Mouse (Mus musculus): ENCODE measurements at regions not wholly inside any gene's neighbourhood (a gene's known extent, or its start where the extent isn't known, plus 50 kb on each side); places are given as distances from the start of the nearest gene placed in this dataset.
A peak's percentile ranks its signal among the peaks of the same experiment; 100 is the strongest.

DNA sequence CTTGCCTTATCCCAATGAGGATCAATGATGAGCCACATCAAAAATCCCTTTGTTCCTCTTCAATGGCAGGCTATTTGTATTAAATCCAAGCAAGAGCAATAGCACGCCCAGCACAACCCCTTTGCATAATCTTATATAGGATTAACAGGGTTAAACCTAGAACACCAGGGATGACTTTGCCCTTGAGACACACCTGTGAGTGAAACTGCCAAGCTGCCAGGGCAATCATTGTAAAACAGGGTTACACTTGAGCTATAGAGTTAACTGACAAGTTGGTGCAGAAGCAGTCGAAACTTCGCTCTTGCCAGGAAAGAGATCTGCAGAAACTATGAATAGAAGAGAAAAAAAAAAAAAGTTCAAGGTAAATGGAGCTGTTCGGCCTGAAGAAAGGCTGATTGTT, 167.6 kb downstream of the Klf6 start:
- ATAC-seq (ENCODE audit: insufficient number of reproducible peaks, insufficient read depth, low FRiP score, low read depth), result no peak
- Histone ChIP-seq H3K27ac (ENCODE audit: low read length) (no peak overlapping the region), H3K4me3 (ENCODE audit: low read depth, low read length) (no peak overlapping the region), H3K4me1 (ENCODE audit: control insufficient read depth, insufficient read depth, low read length) (no peaks in the 10 kb centered on the region), H3K9me3 (ENCODE audit: control insufficient read depth, low read depth, low read length) (no peaks in the 10 kb centered on the region), H3K27me3 (ENCODE audit: control insufficient read depth, insufficient read depth, low read length) (no peaks in the 10 kb centered on the region), H3K4me2 (replicated peaks; ENCODE audit: low read depth, low read length) (no peak overlapping the region), H3K36me3 (ENCODE audit: control insufficient read depth, insufficient read depth, low read length) (no peaks in the 10 kb centered on the region), H3K9ac (replicated peaks; ENCODE audit: low read depth, low read length) (no peak overlapping the region)
- 58% methylated on average over 4 of the region's 4 CpGs for WGBS

DNA sequence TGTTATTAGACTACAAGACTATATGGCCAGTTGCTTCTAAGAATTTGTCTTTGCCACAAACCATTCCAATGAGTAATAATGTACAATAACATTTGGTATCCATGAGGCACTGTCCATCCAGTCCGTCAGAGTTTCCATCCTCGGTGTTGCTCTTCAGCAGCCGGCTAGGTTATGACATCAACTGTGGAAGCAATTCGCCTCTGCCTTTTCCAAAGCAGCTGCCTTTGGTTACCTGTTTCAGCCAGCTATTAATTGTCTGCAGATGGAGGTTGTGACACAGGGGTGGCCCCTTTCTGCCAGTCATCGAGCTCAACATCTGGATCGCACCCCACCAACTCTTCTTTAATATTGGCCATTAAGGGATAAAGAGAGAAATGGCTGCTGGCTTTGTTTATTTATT, 168.2 kb downstream of the Klf6 start:
- ATAC-seq (ENCODE audit: insufficient number of reproducible peaks, insufficient read depth, low FRiP score, low read depth), result no peak
- 75% methylated on average over 6 of the region's 6 CpGs for WGBS
- H3K9ac ChIP-seq (replicated peaks; ENCODE audit: low read depth, low read length), result no peak overlapping the region
- H3K4me2 ChIP-seq (replicated peaks; ENCODE audit: low read depth, low read length), result no peak overlapping the region
- H3K27ac ChIP-seq (ENCODE audit: low read length), result no peak overlapping the region
- H3K27me3 ChIP-seq (ENCODE audit: control insufficient read depth, insufficient read depth, low read length), result no peaks in the 10 kb centered on the region
- H3K4me1 ChIP-seq (ENCODE audit: control insufficient read depth, insufficient read depth, low read length), result no peaks in the 10 kb centered on the region
- no peaks in the 10 kb centered on the region for H3K36me3 ChIP-seq (ENCODE audit: control insufficient read depth, insufficient read depth, low read length)
- H3K4me3 ChIP-seq (ENCODE audit: low read depth, low read length), result no peak overlapping the region
- H3K9me3 ChIP-seq (ENCODE audit: control insufficient read depth, low read depth, low read length), result no peaks in the 10 kb centered on the region

DNA sequence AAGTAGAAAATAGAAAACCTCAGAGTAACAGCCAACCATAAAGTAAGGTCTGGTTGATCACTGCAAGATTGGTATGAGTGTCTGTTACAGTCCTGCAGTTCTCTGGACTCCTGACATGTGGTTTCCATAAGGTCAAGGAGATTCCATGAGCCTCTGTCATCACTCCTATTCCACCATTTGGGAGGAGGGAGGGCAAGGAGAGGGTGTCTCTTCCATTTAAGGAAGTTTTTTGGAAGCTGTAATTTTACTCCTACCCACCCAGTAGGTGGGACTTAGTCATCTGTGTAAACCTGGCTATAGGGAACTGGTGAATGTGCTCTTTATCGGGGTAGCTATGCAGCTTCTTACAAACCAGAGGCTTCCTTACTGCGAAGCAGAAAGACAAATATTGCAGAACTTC, 168.8 kb downstream of the Klf6 start:
- Histone ChIP-seq H3K4me1 (ENCODE audit: control insufficient read depth, insufficient read depth, low read length) (no peaks in the 10 kb centered on the region), H3K27me3 (ENCODE audit: control insufficient read depth, insufficient read depth, low read length) (no peaks in the 10 kb centered on the region), H3K9ac (replicated peaks; ENCODE audit: low read depth, low read length) (no peak overlapping the region), H3K4me2 (replicated peaks; ENCODE audit: low read depth, low read length) (no peak overlapping the region), H3K9me3 (ENCODE audit: control insufficient read depth, low read depth, low read length) (no peaks in the 10 kb centered on the region), H3K36me3 (ENCODE audit: control insufficient read depth, insufficient read depth, low read length) (no peaks in the 10 kb centered on the region), H3K4me3 (ENCODE audit: low read depth, low read length) (no peak overlapping the region), H3K27ac (ENCODE audit: low read length) (no peak overlapping the region)
- 80% methylated on average over 2 of the region's 2 CpGs for whole genome bisulfite sequencing
- no peak for ATAC-seq (ENCODE audit: insufficient number of reproducible peaks, insufficient read depth, low FRiP score, low read depth)

DNA sequence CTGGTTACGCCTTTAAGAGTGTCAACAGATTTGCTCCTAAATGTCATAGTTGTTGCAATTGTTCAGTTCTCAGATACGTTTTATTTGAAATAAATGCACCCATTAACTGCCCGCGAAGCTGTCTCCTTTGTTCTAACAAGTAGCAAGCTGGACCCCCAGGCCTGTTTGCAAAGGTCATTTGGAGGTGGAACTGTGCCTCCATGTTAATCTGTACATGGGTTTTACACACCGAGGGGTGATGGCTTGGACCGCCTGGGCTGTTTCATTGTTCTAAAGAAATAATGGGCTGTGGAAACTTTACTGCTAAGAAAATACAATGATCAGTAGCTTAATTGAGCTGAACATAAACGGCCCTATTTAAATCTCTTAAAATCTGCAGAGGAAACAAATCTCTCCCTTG, 178.8 kb downstream of the Klf6 start:
- no peak for ATAC-seq (ENCODE audit: insufficient number of reproducible peaks, insufficient read depth, low FRiP score, low read depth)
- H3K4me2 ChIP-seq (replicated peaks; ENCODE audit: low read depth, low read length), result no peak overlapping the region
- no peak overlapping the region for H3K9ac ChIP-seq (replicated peaks; ENCODE audit: low read depth, low read length)
- H3K4me1 ChIP-seq (ENCODE audit: control insufficient read depth, insufficient read depth, low read length), result no peaks in the 10 kb centered on the region
- no peak overlapping the region for H3K27ac ChIP-seq (ENCODE audit: low read length)
- no peaks in the 10 kb centered on the region for H3K27me3 ChIP-seq (ENCODE audit: control insufficient read depth, insufficient read depth, low read length)
- H3K36me3 ChIP-seq (ENCODE audit: control insufficient read depth, insufficient read depth, low read length), result no peaks in the 10 kb centered on the region
- H3K9me3 ChIP-seq (ENCODE audit: control insufficient read depth, low read depth, low read length), result no peaks in the 10 kb centered on the region
- 76% methylated on average over 7 of the region's 7 CpGs for WGBS
- no peak overlapping the region for H3K4me3 ChIP-seq (ENCODE audit: low read depth, low read length)

DNA sequence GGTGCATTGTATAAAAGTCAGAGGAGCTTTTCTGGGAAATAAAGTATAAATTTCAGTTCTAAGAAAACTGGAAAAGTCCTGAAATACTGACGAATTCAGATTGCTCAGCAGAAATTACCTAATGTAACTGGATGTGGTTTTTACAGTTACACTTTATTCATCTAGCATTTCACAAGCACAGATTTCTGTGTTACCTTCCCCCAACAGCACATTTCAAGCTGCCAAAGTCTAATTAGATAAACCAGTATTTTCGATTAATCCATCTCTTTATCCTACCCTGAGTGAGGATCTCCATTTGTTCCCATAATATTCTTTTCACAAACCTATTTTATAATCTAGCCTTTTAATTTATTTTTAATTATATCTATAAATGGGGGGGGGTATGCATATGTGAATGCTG, 179.4 kb downstream of the Klf6 start:
- Histone ChIP-seq H3K4me2 (replicated peaks; ENCODE audit: low read depth, low read length) (no peak overlapping the region), H3K27ac (ENCODE audit: low read length) (no peak overlapping the region), H3K4me1 (ENCODE audit: control insufficient read depth, insufficient read depth, low read length) (no peaks in the 10 kb centered on the region), H3K9me3 (ENCODE audit: control insufficient read depth, low read depth, low read length) (no peaks in the 10 kb centered on the region), H3K9ac (replicated peaks; ENCODE audit: low read depth, low read length) (no peak overlapping the region), H3K36me3 (ENCODE audit: control insufficient read depth, insufficient read depth, low read length) (no peaks in the 10 kb centered on the region), H3K27me3 (ENCODE audit: control insufficient read depth, insufficient read depth, low read length) (no peaks in the 10 kb centered on the region), H3K4me3 (ENCODE audit: low read depth, low read length) (no peak overlapping the region)
- WGBS, result 86% methylated on average over 2 of the region's 2 CpGs
- ATAC-seq (ENCODE audit: insufficient number of reproducible peaks, insufficient read depth, low FRiP score, low read depth), result no peak

DNA sequence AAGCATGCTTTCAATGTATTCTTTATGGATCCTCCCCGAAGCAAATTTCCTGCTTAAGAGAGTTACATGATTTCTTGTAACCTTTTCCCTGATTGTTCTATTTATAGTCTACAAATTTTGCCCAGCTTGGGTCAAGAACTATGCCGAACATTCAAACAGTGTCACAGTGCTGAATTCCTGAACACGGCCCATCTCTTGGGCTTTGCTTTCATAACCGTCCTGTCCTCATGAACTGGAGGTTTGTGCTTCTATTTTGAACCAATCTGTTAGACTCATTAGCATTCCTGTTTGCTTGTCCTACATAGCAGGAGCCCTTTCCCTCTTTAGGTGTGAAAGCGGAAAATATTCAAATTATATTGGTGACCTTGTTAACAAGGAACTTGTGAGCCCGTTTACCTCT, 181.2 kb downstream of the Klf6 start:
- ATAC-seq (ENCODE audit: insufficient number of reproducible peaks, insufficient read depth, low FRiP score, low read depth), result no peak
- H3K4me2 ChIP-seq (replicated peaks; ENCODE audit: low read depth, low read length), result no peak overlapping the region
- no peak overlapping the region for H3K27ac ChIP-seq (ENCODE audit: low read length)
- H3K4me3 ChIP-seq (ENCODE audit: low read depth, low read length), result no peak overlapping the region
- H3K36me3 ChIP-seq (ENCODE audit: control insufficient read depth, insufficient read depth, low read length), result no peaks in the 10 kb centered on the region
- no peak overlapping the region for H3K9ac ChIP-seq (replicated peaks; ENCODE audit: low read depth, low read length)
- WGBS, result 87% methylated on average over 6 of the region's 6 CpGs
- no peaks in the 10 kb centered on the region for H3K27me3 ChIP-seq (ENCODE audit: control insufficient read depth, insufficient read depth, low read length)
- H3K9me3 ChIP-seq (ENCODE audit: control insufficient read depth, low read depth, low read length), result no peaks in the 10 kb centered on the region
- no peaks in the 10 kb centered on the region for H3K4me1 ChIP-seq (ENCODE audit: control insufficient read depth, insufficient read depth, low read length)

DNA sequence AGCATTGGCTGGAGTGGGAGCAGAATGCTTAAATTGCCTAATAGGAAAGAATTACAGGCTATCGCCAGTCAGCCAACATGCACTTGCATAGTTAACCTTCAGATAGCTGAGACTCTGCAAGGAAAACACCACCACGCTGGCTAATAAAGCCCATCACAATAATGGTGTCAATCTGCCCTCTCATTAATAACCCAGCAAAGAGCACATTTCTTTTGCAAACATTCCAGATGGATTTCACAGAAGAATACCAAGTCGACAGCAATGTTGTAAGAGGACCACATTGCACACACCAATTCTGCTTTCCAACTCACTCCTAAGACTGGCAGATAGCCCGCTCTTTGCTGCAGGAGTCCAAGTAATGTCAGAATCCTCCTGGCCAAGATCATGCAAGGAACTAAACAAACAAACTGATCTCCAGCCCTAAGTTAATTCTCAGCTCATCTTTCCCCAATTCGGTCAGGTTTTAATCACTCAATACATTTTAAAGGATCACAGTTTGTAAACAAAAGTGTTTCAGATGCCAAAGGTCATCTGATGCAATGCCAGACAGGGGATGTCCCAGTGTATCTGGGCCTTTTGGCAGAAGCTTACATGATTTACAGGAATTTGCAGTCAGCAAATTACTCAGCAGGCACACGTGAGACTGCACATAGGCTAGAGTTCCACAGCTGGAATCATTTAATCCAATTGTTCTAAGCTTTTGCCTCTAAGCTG, 198.4 kb downstream of the Klf6 start:
- Histone ChIP-seq H3K4me3 (ENCODE audit: low read depth, low read length) (no peak overlapping the region), H3K4me2 (replicated peaks; ENCODE audit: low read depth, low read length) (no peak overlapping the region), H3K27me3 (ENCODE audit: control insufficient read depth, insufficient read depth, low read length) (no peaks in the 10 kb centered on the region), H3K36me3 (ENCODE audit: control insufficient read depth, insufficient read depth, low read length) (no peaks in the 10 kb centered on the region), H3K4me1 (ENCODE audit: control insufficient read depth, insufficient read depth, low read length) (peaks cover 9% of the 10 kb centered on the region; the same call in 1 of the 2 replicates), H3K27ac (ENCODE audit: low read length) (no peak overlapping the region), H3K9ac (replicated peaks; ENCODE audit: low read depth, low read length) (no peak overlapping the region), H3K9me3 (ENCODE audit: control insufficient read depth, low read depth, low read length) (no peaks in the 10 kb centered on the region)
- peak; percentile 67 for ATAC-seq (ENCODE audit: insufficient number of reproducible peaks, insufficient read depth, low FRiP score, low read depth)
- 9% methylated on average over 6 of the region's 6 CpGs for WGBS

DNA sequence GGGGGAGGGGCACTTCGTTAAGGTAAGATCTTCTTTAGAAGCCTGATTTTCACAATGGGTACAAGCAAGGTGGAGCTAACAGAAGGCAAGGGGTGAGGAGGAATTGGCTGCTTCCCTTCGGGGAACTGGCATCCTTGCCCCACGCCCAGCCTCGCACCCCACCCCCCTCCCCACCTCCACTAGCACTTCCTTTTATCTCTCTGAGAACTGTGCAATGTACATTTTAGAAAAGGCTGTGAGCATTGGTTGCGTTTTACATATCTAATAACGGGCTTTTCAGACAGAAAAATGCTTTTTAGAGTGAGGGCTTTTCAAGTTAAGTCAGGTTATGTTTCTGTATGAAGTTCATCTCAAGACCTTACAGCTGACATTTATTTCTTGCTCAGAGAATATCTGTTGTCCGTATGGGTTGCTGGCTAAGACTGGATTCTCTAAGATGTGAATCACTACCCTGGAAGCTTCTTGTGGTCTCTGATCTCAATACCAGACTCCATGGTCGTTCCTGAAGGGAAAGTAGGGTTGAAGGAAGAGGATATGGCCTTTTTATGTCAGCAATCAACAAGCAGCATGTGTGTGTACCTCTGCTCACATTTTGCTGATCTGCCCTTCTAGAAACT, 199.1 kb downstream of the Klf6 start:
- WGBS, result 34% methylated on average over 8 of the region's 8 CpGs
- peak; percentile 14; the same call in 1 of the 2 replicates for ATAC-seq (ENCODE audit: insufficient number of reproducible peaks, insufficient read depth, low FRiP score, low read depth)
- no peaks in the 10 kb centered on the region for H3K27me3 ChIP-seq (ENCODE audit: control insufficient read depth, insufficient read depth, low read length)
- no peak overlapping the region for H3K9ac ChIP-seq (replicated peaks; ENCODE audit: low read depth, low read length)
- no peaks in the 10 kb centered on the region for H3K36me3 ChIP-seq (ENCODE audit: control insufficient read depth, insufficient read depth, low read length)
- H3K27ac ChIP-seq (ENCODE audit: low read length), result no peak overlapping the region
- H3K9me3 ChIP-seq (ENCODE audit: control insufficient read depth, low read depth, low read length), result no peaks in the 10 kb centered on the region
- no peak overlapping the region for H3K4me2 ChIP-seq (replicated peaks; ENCODE audit: low read depth, low read length)
- H3K4me3 ChIP-seq (ENCODE audit: low read depth, low read length), result no peak overlapping the region
- peaks cover 9% of the 10 kb centered on the region; the same call in 1 of the 2 replicates for H3K4me1 ChIP-seq (ENCODE audit: control insufficient read depth, insufficient read depth, low read length)

DNA sequence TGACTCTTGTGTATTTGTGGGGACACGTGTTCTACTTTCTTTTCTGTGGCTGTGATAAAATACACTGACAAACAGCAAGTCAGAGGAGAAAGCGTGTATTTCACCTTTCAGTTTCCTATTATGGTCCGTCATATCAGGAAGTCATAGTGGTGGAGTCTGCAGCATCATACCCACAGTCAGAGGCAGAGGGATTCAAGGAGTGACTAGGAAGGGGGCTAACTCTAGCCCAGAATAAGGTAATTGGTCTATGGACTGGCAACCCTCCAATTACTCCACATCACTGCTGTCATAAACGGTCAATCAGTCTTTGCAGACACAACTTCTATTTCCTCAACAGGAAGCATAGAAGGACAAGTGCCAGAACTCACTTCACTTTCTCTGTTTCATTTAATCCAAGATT, 201.0 kb downstream of the Klf6 start:
- no peaks in the 10 kb centered on the region for H3K9me3 ChIP-seq (ENCODE audit: control insufficient read depth, low read depth, low read length)
- no peak for ATAC-seq (ENCODE audit: insufficient number of reproducible peaks, insufficient read depth, low FRiP score, low read depth)
- no peak overlapping the region for H3K27ac ChIP-seq (ENCODE audit: low read length)
- H3K27me3 ChIP-seq (ENCODE audit: control insufficient read depth, insufficient read depth, low read length), result no peaks in the 10 kb centered on the region
- H3K4me1 ChIP-seq (ENCODE audit: control insufficient read depth, insufficient read depth, low read length), result peaks cover 9% of the 10 kb centered on the region; the same call in 1 of the 2 replicates
- WGBS, result 82% methylated on average over 4 of the region's 4 CpGs
- H3K4me2 ChIP-seq (replicated peaks; ENCODE audit: low read depth, low read length), result no peak overlapping the region
- H3K9ac ChIP-seq (replicated peaks; ENCODE audit: low read depth, low read length), result no peak overlapping the region
- no peaks in the 10 kb centered on the region for H3K36me3 ChIP-seq (ENCODE audit: control insufficient read depth, insufficient read depth, low read length)
- no peak overlapping the region for H3K4me3 ChIP-seq (ENCODE audit: low read depth, low read length)

Data from stomach, embryonic 14.5 days (tissue).